Mouse (Mus musculus) heart, embryonic 16.5 days (tissue): Measurements from ENCODE around the gene Gemin2. TPM values are rescaled to one million over a fixed set of nuclear protein-coding genes. Genes with fewer than 3 reads are reported as not detected.
"Not testable (repeated sequence)": the region's sequence is repeated elsewhere in the genome, so short reads cannot be mapped to it uniquely, and the experiment has no call there.

Experiments used
- ATAC-seq: fragments of 200-750 bp; cut with Nextera tagmentation; replicated peaks from 2 replicates; pipeline ENCODE4 v1.8.0; 2017; ENCODE audit warnings: moderate number of reproducible peaks; ENCODE audit not compliant: insufficient read depth, low FRiP score; ENCODE audit errors: extremely low read depth
- H3K27ac ChIP-seq: fragments of 300-500 bp; sonication (generic); 2 replicates; pipeline ENCODE4 v1.5.1; 2014; ENCODE audit warnings: mild to moderate bottlenecking, low read length, control low read depth, moderate library complexity
- H3K27me3 ChIP-seq: fragments of 300-500 bp; sonication (generic); 2 replicates; pipeline ENCODE4 v1.6.1; 2014; ENCODE audit warnings: low read length, mixed read lengths; ENCODE audit not compliant: control insufficient read depth, insufficient read depth
- H3K36me3 ChIP-seq: fragments of 300-500 bp; sonication (generic); 2 replicates; pipeline ENCODE4 v1.6.1; 2014; ENCODE audit not compliant: control insufficient read depth, insufficient read depth
- H3K4me1 ChIP-seq: fragments of 300-500 bp; sonication (generic); 2 replicates; pipeline ENCODE4 v1.6.1; 2014; ENCODE audit warnings: low read length, mixed read lengths; ENCODE audit not compliant: control insufficient read depth, insufficient read depth
- H3K4me2 ChIP-seq: fragments of 300-500 bp; sonication (generic); 2 replicates; pipeline ENCODE4 v1.6.1; 2014; ENCODE audit warnings: low read depth, mild to moderate bottlenecking, control low read depth, low read length
- H3K4me3 ChIP-seq: fragments of 300-500 bp; sonication (generic); 2 replicates; pipeline ENCODE4 v1.5.1; 2014; ENCODE audit warnings: mild to moderate bottlenecking, control low read depth, low read length
- H3K9ac ChIP-seq: fragments of 300-500 bp; sonication (generic); 2 replicates; pipeline ENCODE4 v1.6.1; 2014; ENCODE audit warnings: low read length, control low read depth
- H3K9me3 ChIP-seq: fragments of 300-500 bp; sonication (generic); replicated peaks from 2 replicates; pipeline ENCODE4 v1.6.1; 2016; ENCODE audit warnings: low read length; ENCODE audit not compliant: control insufficient read depth
- WGBS: fragments of 180-500 bp; shearing (Covaris S2); extraction: QIAGEN DNeasy Blood & Tissue Kit; methylation state at CpG from one replicate; pipeline ENCODE4 v1.1.7; 2014; 5-methylcytosine and 5-hydroxymethylcytosine counted together
- polyA plus RNA-seq: library from polyadenylated mRNA; unstranded; fragments of >200 nt; fragmentation: Nextera tagmentation; extraction: Ambion mirVana; gene quantifications from 2 replicates; pipeline ENCODE4 v1.2.1, GENCODE M21; 2015

Gemin2 gene
- polyA plus RNA-seq, 1 experiment from 2014 or later = 21.5 TPM

DNA sequence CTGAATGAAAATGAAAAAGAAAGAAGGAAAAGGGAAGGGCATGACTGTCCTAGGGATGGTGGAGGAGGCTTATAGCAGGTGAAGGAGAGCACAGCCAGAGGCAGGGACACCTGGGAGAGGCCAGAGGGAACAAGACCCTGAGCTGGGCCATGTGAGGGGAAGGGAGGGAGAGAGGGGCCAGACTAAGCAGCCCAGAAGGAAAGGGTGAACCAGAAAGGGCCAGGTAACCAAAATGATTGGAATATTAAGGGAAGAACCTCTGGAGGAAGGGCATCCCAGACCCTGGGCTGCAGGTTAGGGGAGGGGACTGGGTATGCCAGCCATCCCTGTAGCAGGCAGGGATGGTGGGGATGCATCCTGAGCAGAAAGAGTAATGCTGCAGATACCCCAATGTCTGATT, 40.8 kb downstream of the Gemin2 start:
- Histone ChIP-seq H3K36me3 (peaks cover 18% of the 10 kb centered on the region), H3K4me1 (no peaks in the 10 kb centered on the region), H3K27ac (no peak overlapping the region), H3K27me3 (no peaks in the 10 kb centered on the region), H3K9ac (no peak overlapping the region), H3K9me3 (no peaks in the 10 kb centered on the region), H3K4me2 (no peak overlapping the region), H3K4me3 (no peak overlapping the region)
- ATAC-seq = no peak

DNA sequence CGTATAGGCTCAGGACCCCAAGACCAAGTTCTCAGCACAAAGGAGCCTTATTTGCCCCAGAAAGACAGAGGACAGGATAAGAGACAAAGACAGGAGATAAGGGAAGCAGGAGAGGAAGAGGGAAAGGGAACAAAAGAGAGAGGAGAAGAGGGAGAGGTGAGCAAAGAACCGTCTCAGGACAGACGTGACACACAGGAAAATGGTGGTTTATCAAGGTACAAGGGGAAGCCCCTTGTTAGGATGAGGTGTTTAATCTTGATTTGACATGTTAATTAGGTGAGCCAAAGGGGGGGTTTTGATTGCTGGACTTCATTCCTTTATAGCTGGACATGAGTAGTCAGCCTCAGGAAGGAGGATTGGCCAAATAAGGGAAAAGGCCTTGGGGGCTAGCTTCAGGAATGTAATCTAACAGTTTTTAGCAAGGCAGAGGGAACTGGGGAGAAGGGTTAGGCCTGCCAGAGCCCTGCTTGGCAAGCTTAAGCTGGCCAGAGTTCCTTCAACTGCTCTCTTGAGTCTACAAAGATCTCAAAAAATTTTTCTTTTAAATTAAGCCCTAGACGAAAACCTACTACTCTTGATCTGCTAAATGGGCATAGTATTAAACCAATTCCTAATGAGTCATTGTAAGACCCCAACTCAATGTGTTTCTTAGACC, 42.1 kb downstream of the Gemin2 start:
- H3K27me3 ChIP-seq = no peaks in the 10 kb centered on the region
- H3K9me3 ChIP-seq = no peaks in the 10 kb centered on the region
- whole genome bisulfite sequencing = 61% methylated on average over 4 of the region's 4 CpGs
- no peak overlapping the region for H3K9ac ChIP-seq
- peaks cover 13% of the 10 kb centered on the region for H3K36me3 ChIP-seq
- no peak overlapping the region for H3K4me3 ChIP-seq
- H3K4me2 ChIP-seq = no peak overlapping the region
- peaks cover 12% of the 10 kb centered on the region for H3K4me1 ChIP-seq
- H3K27ac ChIP-seq = no peak overlapping the region
- no peak for ATAC-seq

- ATAC-seq = no peak
- H3K9me3 ChIP-seq = no peaks in the 10 kb centered on the region
- WGBS = 97% methylated on average over 11 of the region's 11 CpGs
- peaks cover 13% of the 10 kb centered on the region for H3K4me1 ChIP-seq
- H3K27me3 ChIP-seq = no peaks in the 10 kb centered on the region
- H3K9ac ChIP-seq = no peak overlapping the region
- H3K4me2 ChIP-seq = no peak overlapping the region
- H3K4me3 ChIP-seq = no peak overlapping the region
- H3K36me3 ChIP-seq = peaks cover 13% of the 10 kb centered on the region
- H3K27ac ChIP-seq = no peak overlapping the region
Observed at GRCm38 (mm10) chr12:59056222-59056621, 43.0 kb downstream of the Gemin2 start.

DNA sequence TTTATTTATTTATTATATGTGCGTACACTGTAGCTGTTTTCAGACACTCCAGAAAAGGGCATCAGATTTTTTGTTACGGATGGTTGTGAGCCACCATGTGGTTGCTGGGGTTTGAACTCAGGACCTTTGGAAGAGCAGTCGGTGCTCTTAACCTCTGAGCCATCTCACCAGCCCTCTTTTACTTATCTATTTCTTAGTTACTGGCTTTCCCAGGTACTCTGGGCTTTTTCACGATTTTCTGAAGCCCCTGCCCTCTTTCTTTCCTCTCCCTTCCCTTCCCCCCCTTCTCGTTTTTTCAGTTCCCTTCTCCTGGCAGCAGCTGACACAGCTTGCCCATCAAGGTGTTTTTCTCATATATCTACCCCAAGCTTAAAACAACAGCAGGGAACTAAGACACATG, 45.0 kb downstream of the Gemin2 start:
- Histone ChIP-seq H3K4me1 (peaks cover 13% of the 10 kb centered on the region), H3K36me3 (peaks cover 13% of the 10 kb centered on the region)
- not testable (repeated sequence) for H3K27me3 ChIP-seq, H3K27ac ChIP-seq, H3K4me3 ChIP-seq, H3K9ac ChIP-seq, ATAC-seq, H3K4me2 ChIP-seq, H3K9me3 ChIP-seq
- 81% methylated on average over 5 of the region's 5 CpGs for WGBS

DNA sequence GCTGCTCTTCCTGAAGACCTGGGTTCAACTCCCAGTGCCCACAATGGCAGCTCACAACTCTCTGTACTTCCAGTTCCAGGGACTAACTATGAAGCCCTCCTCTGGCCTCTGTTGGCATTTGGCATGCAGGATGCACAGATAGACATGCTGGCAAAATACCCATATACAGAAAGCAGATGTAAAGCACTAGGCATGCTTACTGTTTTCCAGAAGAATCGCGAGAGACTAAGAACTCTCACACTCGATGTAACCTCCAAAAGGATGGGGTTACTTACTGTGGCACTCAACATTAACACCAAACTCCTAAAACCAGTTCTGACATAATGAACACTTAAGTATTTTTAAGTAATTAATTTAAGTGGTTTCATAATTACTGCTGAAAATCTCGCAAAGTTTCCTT, 47.1 kb downstream of the Gemin2 start:
- Histone ChIP-seq H3K9ac (peak overlapping the region; percentile 98), H3K27me3 (peaks cover 2% of the 10 kb centered on the region; the same call in 1 of the 2 replicates), H3K4me2 (peak overlapping the region; percentile 94), H3K9me3 (no peaks in the 10 kb centered on the region), H3K36me3 (peaks cover 12% of the 10 kb centered on the region), H3K4me3 (peak overlapping the region; percentile 91), H3K27ac (peak overlapping the region; percentile 96), H3K4me1 (peaks cover 13% of the 10 kb centered on the region)
- no peak for ATAC-seq
- 51% methylated on average over 4 of the region's 4 CpGs for WGBS

- peak; percentile 95 for ATAC-seq
- under 1% methylated on average over 49 of the region's 49 CpGs for WGBS
Observed at GRCm38 (mm10) chr12:59060993-59061595, 47.9 kb downstream of the Gemin2 start, which contains the start of gene Trappc6b. Trappc6b (minus strand) TSS chr12:59061472.

GRCm38 (mm10) chr12:59064837-59065236, 51.6 kb downstream of the Gemin2 start:
- no peaks in the 10 kb centered on the region for H3K9me3 ChIP-seq
- H3K27ac ChIP-seq = no peak overlapping the region
- no peak overlapping the region for H3K4me3 ChIP-seq
- H3K27me3 ChIP-seq = peaks cover 2% of the 10 kb centered on the region; the same call in 1 of the 2 replicates
- H3K9ac ChIP-seq = no peak overlapping the region
- peaks cover 16% of the 10 kb centered on the region for H3K36me3 ChIP-seq
- H3K4me2 ChIP-seq = no peak overlapping the region
- WGBS = 77% methylated on average over 8 of the region's 8 CpGs
- peaks cover 9% of the 10 kb centered on the region for H3K4me1 ChIP-seq
- no peak for ATAC-seq

More at GRCm38 (mm10) chr12:59060993-59061595, 47.9 kb downstream of the Gemin2 start, which contains the start of gene Trappc6b:
- Histone ChIP-seq H3K4me2 (peak within 1 kb of the TSS; percentile 94), H3K9me3 (no peaks in the 10 kb centered on the region), H3K9ac (peak within 1 kb of the TSS; percentile 98), H3K4me3 (peak within 1 kb of the TSS; percentile 91), H3K4me1 (peaks cover 16% of the 10 kb centered on the region), H3K36me3 (peaks cover 10% of the 10 kb centered on the region), H3K27ac (peak within 1 kb of the TSS; percentile 96), H3K27me3 (peaks cover 2% of the 10 kb centered on the region; the same call in 1 of the 2 replicates)

DNA sequence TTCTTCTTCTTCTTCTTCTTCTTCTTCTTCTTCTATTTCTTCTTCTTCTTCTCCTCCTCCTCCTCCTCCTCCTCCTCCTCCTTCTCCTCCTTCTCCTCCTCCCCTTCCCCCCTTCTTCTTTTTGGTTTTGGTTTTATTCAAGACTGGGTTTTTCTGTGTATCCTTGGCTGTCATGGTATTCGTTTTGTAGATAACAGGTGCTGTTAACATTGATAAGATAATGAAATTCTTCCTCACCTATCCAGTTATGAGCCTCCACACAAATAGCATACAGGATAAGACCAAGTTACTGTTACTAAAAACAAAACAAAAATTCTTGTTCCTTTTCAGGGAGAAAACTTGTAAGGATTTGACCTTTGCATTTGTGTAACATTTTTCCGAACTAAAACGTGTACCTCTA, 52.6 kb downstream of the Gemin2 start:
- Histone ChIP-seq H3K4me3 (peak overlapping the region; percentile 97), H3K4me2 (peak overlapping the region; percentile 79), H3K36me3 (peaks cover 23% of the 10 kb centered on the region), H3K4me1 (peaks cover 3% of the 10 kb centered on the region), H3K9ac (peak overlapping the region; percentile 81), H3K9me3 (no peaks in the 10 kb centered on the region), H3K27me3 (peaks cover 2% of the 10 kb centered on the region; the same call in 1 of the 2 replicates), H3K27ac (peak overlapping the region; percentile 95)
- 52% methylated on average over 3 of the region's 3 CpGs for WGBS
- no peak for ATAC-seq

GRCm38 (mm10) chr12:59066448-59067077, 53.4 kb downstream of the Gemin2 start, which contains the start of gene Pnn:
Pnn (plus strand) TSS chr12:59066884.
- Histone ChIP-seq H3K9ac (peak within 1 kb of the TSS; percentile 100), H3K4me3 (peak within 1 kb of the TSS; percentile 97), H3K27ac (peak within 1 kb of the TSS; percentile 95), H3K4me2 (peak within 1 kb of the TSS; percentile 79), H3K36me3 (peaks cover 30% of the 10 kb centered on the region), H3K27me3 (peaks cover 2% of the 10 kb centered on the region; the same call in 1 of the 2 replicates), H3K4me1 (peaks cover 3% of the 10 kb centered on the region), H3K9me3 (no peaks in the 10 kb centered on the region)
- peak; percentile 99 for ATAC-seq
- WGBS = under 1% methylated on average over 43 of the region's 43 CpGs
